Mouse (Mus musculus): Measurements from ENCODE around the gene Mtm1. TPM values are rescaled to one million over a fixed set of nuclear protein-coding genes. Genes with fewer than 3 reads are reported as not detected.

The Mtm1 gene
- polyA plus RNA-seq, 1 experiment from 2014 or later: 5.2 TPM

Other genes starting within 250 kb of the Mtm1 start
- 2.1 and 2.8 TPM in 2 replicates for gene Mamld1, start 160.5 kb upstream of the Mtm1 start, polyA plus RNA-seq (2015; fragmentation: Nextera tagmentation; extraction: Ambion mirVana)
- gene Mtmr1, start 154.0 kb downstream of the Mtm1 start, polyA plus RNA-seq (2015; fragmentation: Nextera tagmentation; extraction: Ambion mirVana): 8.7 and 9.3 TPM in 2 replicates

Data from kidney, embryonic 15.5 days (tissue).